Mouse (Mus musculus) layer of hippocampus, adult 9-11 months (tissue): ENCODE results near the gene Adgrg7.

Experiments used
- DNase-seq: peaks from one replicate; pipeline ENCODE4 v3.0.0; 2022

Gene Adgrg7

DNA sequence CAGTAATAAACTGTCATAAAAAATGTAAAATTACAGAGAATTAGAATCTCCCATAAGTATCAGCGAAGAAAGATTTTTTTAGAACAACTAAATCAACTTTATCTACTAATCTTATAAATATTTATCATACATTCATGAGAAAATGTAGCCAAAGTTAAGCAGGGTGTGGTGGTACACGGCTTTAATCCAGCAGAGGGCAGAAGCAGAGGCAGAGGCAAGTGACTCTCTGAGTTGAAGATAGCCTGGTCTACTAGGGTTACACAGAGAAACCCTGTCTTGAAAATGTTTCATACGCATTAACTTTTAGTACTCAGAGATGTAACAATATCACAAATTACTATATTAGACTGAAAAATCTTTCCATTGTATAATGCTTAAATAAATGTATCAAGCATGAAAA lies 89.9 kb downstream of the Adgrg7 start:
- no peak for DNase-seq

GRCm38 (mm10) chr16:56700898-56701297 lies 94.8 kb downstream of the Adgrg7 start:
- no peak for DNase-seq

GRCm38 (mm10) chr16:56696448-56696847 lies 99.2 kb downstream of the Adgrg7 start:
- no peak for DNase-seq

GRCm38 (mm10) chr16:56690715-56691114 lies 104.9 kb downstream of the Adgrg7 start:
- DNase-seq = no peak

DNA sequence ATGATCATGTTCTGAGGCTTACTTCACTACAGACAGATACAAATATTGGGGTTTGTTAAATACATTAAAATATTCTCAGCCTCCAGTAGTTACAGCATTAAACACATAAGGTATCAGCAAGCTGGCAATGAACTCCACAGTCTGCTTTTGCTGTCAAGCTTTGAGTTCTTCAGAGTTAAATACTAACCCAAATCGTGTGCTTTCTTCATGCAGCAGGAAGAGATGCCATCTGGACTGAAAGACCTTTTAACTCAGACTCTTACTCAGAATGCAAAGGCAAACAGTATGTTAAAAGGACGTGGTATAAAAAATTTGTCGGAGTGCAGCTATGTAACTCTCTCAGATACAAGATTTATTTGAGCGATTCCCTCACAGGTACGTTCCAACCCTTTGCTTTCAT lies 108.9 kb downstream of the Adgrg7 start:
- peak; percentile 21 for DNase-seq

DNA sequence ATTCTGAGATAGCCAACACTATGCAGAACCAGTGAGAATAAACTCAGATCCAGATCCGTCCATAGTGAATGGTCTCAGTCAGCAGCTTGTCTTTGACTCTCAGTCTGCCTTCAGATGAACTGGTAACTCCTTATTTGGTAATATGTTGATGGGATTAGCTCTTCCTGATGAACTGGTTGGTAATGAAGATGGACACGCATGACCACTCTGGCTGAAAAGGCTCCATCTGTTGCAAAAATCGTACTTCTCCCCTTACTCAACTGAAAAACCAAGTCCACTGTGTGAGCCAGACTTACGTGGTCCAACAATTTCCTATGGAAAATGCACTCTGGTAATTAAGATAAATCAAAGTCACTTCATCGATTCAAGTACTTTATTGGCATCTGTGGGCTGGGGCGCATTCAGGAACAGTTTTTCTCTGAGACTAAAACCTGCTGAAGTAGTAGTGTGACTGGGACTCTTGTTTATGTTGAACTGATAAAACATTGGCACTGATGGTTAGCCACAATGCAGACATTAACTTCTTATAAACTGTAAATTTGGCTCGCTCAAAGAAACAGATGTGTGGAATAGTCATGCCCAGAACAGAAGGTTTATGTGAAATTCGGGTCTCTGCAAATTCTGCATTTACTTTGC lies 114.5 kb downstream of the Adgrg7 start:
- DNase-seq = no peak

DNA sequence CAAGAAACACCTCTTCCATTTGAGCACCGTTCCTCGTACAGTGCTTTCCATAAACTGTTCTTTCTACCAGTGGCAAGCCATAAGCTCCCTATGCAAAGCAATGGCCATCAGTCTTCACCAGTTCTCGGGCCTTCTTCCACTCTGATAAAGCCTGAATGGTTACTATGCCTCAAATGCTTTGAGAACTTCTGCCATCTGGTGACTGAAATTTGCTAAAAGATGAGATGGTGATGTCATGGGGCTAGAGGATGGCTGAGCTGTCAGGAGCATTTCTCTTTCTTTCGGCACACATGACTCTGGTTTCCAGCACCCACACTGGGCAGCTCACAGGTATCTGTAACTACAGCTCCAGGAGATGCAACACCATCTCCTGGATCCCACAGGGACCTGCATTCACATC lies 118.5 kb downstream of the Adgrg7 start:
- DNase-seq = peak; percentile 21
